Mouse (Mus musculus): Measurements from ENCODE around the gene Cc2d2b.

Gene Cc2d2b

GRCm38 (mm10) chr19:40840303-40840702, 91.8 kb downstream of the Cc2d2b start:
- no peak for DNase-seq

- DNase-seq = no peak
These were observed 92.5 kb downstream of the Cc2d2b start for GRCm38 (mm10) chr19:40841083-40841482.

- DNase-seq = no peak
These were observed 93.0 kb downstream of the Cc2d2b start for GRCm38 (mm10) chr19:40841593-40841992.

GRCm38 (mm10) chr19:40844731-40845130, 96.2 kb downstream of the Cc2d2b start:
- no peak for DNase-seq

GRCm38 (mm10) chr19:40849391-40849790, 100.8 kb downstream of the Cc2d2b start:
- DNase-seq = no peak

GRCm38 (mm10) chr19:40859555-40859954, 111.0 kb downstream of the Cc2d2b start:
- no peak for DNase-seq

- no peak for DNase-seq
These were observed 119.7 kb downstream of the Cc2d2b start for GRCm38 (mm10) chr19:40868284-40868683.

- DNase-seq = no peak
These were observed 121.0 kb downstream of the Cc2d2b start for GRCm38 (mm10) chr19:40869425-40870105.

- DNase-seq = peak; percentile 93
These were observed 124.6 kb downstream of the Cc2d2b start for GRCm38 (mm10) chr19:40872955-40873665.
